Mouse (Mus musculus): ENCODE measurements at regions not wholly inside any gene's neighbourhood (a gene's known extent, or its start where the extent isn't known, plus 50 kb on each side); places are given as distances from the start of the nearest gene placed in this dataset.

- no peak for TF ChIP-seq CTCF (IDR thresholded peaks at IDR 0.05; ENCODE audit: low read depth)
- TF ChIP-seq EP300 (optimal IDR thresholded peaks at IDR 0.05): no peak
Observed at GRCm38 (mm10) chr12:35742729-35743128, 182.7 kb upstream of the Agr3 start.

Data from stomach, postnatal 0 days (tissue).